Mouse (Mus musculus) liver, embryonic 14.5 days (tissue): ENCODE measurements around the gene Adm. TPM values are rescaled to one million over a fixed set of nuclear protein-coding genes. Genes with fewer than 3 reads are reported as not detected.

Experiments used
- ATAC-seq: fragments of 200-750 bp; cut with Nextera tagmentation; 2 replicates; pipeline ENCODE4 v1.8.0; 2017; ENCODE audit warnings: moderate number of reproducible peaks, mild to moderate bottlenecking, moderate library complexity; ENCODE audit not compliant: insufficient read depth
- DNase-seq, 3 experiments: peaks; one replicate each; pipeline ENCODE4 v3.0.0-alpha.2; 2012 to 2013; ENCODE audit warnings: low read depth in 3 of 3, low spot score in 3 of 3
- H3K27ac ChIP-seq: fragments of 300-500 bp; sonication (generic); 2 replicates; pipeline ENCODE4 v1.5.1; 2014; ENCODE audit warnings: moderate library complexity, mild to moderate bottlenecking, control low read depth, inconsistent platforms
- H3K27me3 ChIP-seq: fragments of 300-500 bp; sonication (generic); 2 replicates; pipeline ENCODE4 v1.6.1; 2014; ENCODE audit warnings: mild to moderate bottlenecking, low read length, moderate library complexity; ENCODE audit not compliant: control insufficient read depth, insufficient read depth
- H3K36me3 ChIP-seq: fragments of 300-500 bp; sonication (generic); replicated peaks from 2 replicates; pipeline ENCODE4 v1.6.1; 2014; ENCODE audit warnings: low read depth; ENCODE audit not compliant: control insufficient read depth, insufficient read depth
- H3K4me1 ChIP-seq, 2 experiments: fragments of 200-500 bp in 1 of 2; fragments of 300-500 bp in 1 of 2; sonication (generic) in 1 of 2; replicated peaks; 2 replicates each; pipeline ENCODE4 v1.6.1; 2012 to 2014; ENCODE audit warnings: antibody characterized with exemption in 1 of 2, inconsistent platforms in 1 of 2, low read length in 1 of 2; ENCODE audit not compliant: control insufficient read depth in 2 of 2, insufficient read depth in 2 of 2
- H3K4me2 ChIP-seq: fragments of 300-500 bp; sonication (generic); 2 replicates; pipeline ENCODE4 v1.6.1; 2014; ENCODE audit warnings: low read depth, mild to moderate bottlenecking, control low read depth, moderate library complexity
- H3K4me3 ChIP-seq, 2 experiments: fragments of 200-500 bp in 1 of 2; fragments of 300-500 bp in 1 of 2; sonication (generic) in 1 of 2; 2 replicates each; pipeline ENCODE4 v1.5.1; 2012 to 2014; ENCODE audit warnings: low read depth in 2 of 2, low read length in 2 of 2, mild to moderate bottlenecking in 2 of 2, control low read depth in 1 of 2, inconsistent platforms in 1 of 2, moderate library complexity in 1 of 2; ENCODE audit not compliant: insufficient read depth in 1 of 2
- H3K9ac ChIP-seq: fragments of 300-500 bp; sonication (generic); replicated peaks from 2 replicates; pipeline ENCODE4 v1.6.1; 2014; ENCODE audit warnings: mild to moderate bottlenecking, control low read depth, moderate library complexity
- H3K9me3 ChIP-seq: fragments of 300-500 bp; sonication (generic); 2 replicates; pipeline ENCODE4 v1.6.1; 2016; ENCODE audit warnings: low read length, mixed read lengths; ENCODE audit not compliant: control insufficient read depth
- CTCF ChIP-seq: IDR thresholded peaks from 2 replicates; pipeline ENCODE4 v1.5.1; 2016; ENCODE audit warnings: antibody characterized with exemption, low read depth, control low read depth
- EP300 ChIP-seq: IDR thresholded peaks from 2 replicates; pipeline ENCODE4 v1.6.1; 2016; ENCODE audit warnings: antibody characterized with exemption, low read depth
- WGBS: fragments of 180-500 bp; shearing (Covaris S2); extraction: QIAGEN DNeasy Blood & Tissue Kit; methylation state at CpG from one replicate; pipeline ENCODE4 v1.1.7; 2014; ENCODE audit not compliant: insufficient replicate concordance; 5-methylcytosine and 5-hydroxymethylcytosine counted together
- polyA plus RNA-seq, 2 experiments: library from polyadenylated mRNA; depleted of rRNA in 1 of 2; stranded (reverse) in 1 of 2; unstranded in 1 of 2; fragments of >200 nt; fragmentation: Nextera tagmentation in 1 of 2; extraction: Ambion mirVana in 1 of 2; gene quantifications; 2 replicates each; pipeline versions ENCODE4 v1.2.1 to v1.2.3; 2012 to 2014

Adm gene
- polyA plus RNA-seq, 2 experiments: 1.4 to 1.5 TPM

DNA sequence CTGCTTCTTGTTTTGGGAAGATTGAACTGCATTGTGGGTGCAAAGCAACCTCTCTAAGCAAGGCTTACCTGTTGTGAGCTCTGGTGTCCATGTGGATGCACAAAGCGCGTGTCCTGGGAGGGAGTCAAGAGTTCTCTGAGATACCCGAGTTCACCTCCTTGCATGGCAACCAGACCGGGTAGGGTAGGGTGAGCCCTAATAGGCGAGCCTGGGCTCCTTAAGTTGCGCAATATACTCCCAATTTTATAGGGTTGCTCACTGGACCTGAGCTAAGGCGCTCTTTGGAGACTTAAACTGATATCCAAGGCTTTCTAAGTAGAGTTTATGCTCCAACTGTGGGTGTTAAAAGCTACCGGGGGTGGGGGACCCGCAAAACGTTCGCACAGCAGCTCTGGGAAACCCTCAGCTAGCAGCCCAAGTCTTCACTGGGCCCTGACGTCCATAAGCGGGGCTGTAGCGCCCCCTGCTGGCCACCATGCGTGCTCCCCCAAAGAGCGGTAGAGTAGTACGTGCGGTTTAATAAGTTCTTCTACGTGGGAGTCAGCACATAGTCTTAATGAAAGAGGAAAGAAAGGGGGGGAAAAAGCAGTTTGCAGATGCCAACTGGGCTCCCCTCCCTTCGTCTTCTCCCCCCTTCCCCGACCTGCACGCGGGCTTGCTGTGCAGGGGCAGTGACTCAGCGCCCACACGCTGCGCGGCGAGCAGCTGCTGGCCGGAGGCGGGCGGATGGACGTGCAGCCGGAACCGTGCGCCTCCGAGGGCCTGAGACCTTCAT, 2.6 kb downstream of the Adm start:
- H3K4me2 ChIP-seq: peak overlapping the region; percentile 27
- ATAC-seq (peak; percentile 68), DNase-seq (peak; percentile 38 to 47 (median 46))
- H3K4me3 ChIP-seq: peak overlapping the region; percentile 17 to 35
- H3K9ac ChIP-seq: no peak overlapping the region
- no peaks in the 10 kb centered on the region for H3K4me1 ChIP-seq
- no peaks in the 10 kb centered on the region for H3K9me3 ChIP-seq
- H3K36me3 ChIP-seq: no peaks in the 10 kb centered on the region
- H3K27me3 ChIP-seq: peaks cover 63% of the 10 kb centered on the region
- TF ChIP-seq EP300: no peak
- TF ChIP-seq CTCF: peak; percentile 90
- 1% methylated on average over 36 of the region's 36 CpGs for WGBS
- no peak overlapping the region for H3K27ac ChIP-seq

DNA sequence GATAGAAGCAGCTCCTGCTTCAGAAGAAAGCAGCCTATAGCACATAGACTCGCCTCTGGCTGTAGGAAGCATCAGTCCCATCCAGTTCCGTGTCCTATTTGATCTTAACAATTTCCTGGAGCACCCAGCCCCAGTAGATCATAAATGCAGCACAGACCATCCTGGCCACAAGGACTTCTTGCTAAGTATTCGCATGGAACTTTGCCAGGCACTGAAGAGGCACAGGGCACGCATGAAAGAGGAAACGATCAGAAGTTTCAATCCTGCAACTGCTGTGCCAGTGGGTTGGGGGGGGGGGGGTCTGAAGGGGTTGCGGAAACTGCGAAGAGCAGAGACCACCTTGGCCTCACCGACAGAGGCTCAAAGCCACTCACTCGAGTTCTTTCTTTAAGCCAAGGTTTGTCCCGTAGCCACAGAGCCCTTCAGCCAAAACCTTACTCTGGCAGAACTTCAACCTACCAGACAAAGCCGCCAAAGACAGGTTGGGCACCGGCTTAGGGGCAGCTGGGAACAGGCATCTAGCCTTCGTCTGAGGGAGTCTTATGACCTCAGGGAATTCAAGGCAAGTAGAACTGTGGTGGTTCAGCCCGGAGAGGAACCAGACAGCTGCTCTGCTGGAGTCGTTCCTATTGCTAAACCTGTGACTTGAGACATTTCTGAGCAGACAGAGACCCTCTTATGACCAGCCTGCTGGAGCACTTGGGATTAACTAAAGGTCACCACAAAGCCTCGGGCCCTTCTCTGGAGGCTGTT, 3.9 kb downstream of the Adm start:
- no peak for DNase-seq
- Histone ChIP-seq H3K36me3 (no peaks in the 10 kb centered on the region), H3K27ac (no peak overlapping the region), H3K9me3 (no peaks in the 10 kb centered on the region), H3K4me2 (no peak overlapping the region), H3K4me3 (no peak overlapping the region), H3K4me1 (no peaks in the 10 kb centered on the region), H3K27me3 (peaks cover 52% of the 10 kb centered on the region), H3K9ac (no peak overlapping the region)
- no peak for ATAC-seq
- no peak for TF ChIP-seq CTCF
- no peak for TF ChIP-seq EP300
- 50% methylated on average over 16 of the region's 16 CpGs for WGBS

DNA sequence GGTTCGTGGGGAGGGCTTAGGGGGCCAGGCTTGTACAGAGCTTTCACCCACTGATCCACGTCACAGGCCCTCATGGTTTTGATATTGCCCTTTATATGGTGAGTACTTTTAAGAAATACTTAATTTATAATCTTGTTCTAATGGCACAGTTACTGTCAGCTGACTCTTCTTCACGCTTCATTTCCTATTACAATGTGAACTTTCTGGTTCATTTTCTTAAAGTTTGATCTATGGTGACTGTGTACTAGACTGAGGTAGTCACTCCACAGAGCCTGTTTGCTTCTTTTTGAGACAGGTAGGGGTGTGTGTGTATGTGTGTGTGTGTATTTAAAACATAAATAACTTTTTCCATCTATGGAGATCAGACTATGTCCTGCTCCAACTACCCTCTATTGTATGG, 8.5 kb downstream of the Adm start:
- no peak overlapping the region for H3K27ac ChIP-seq
- no peak overlapping the region for H3K4me3 ChIP-seq
- H3K9ac ChIP-seq: no peak overlapping the region
- no peak for TF ChIP-seq CTCF
- TF ChIP-seq EP300: no peak
- no peak for DNase-seq
- ATAC-seq: no peak
- no peak overlapping the region for H3K4me2 ChIP-seq
- H3K4me1 ChIP-seq: no peaks in the 10 kb centered on the region
- H3K9me3 ChIP-seq: no peaks in the 10 kb centered on the region
- H3K27me3 ChIP-seq: peaks cover 8% of the 10 kb centered on the region
- H3K36me3 ChIP-seq: no peaks in the 10 kb centered on the region
- whole genome bisulfite sequencing: 39% methylated on average over 3 of the region's 3 CpGs

DNA sequence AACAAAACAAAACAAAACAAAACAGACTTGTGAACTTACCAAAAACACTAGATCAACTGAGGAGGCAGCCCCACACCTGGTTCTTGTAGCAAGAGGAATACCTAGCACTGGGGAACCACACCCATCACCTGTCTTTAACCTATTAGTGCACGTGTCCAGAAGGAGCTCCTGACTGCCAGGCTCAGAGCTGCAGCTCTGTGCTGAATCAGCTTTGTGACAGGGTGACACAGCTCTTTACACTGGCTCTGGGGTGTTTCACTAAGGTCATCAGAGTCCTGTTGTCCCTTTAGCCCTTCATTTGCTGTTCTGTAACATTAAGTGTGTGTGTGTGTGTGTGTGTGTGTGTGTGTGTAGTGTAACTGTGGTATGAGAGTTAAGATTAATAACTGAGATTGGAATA, 9.1 kb downstream of the Adm start:
- no peak for ATAC-seq
- no peak for DNase-seq
- Histone ChIP-seq H3K4me1 (no peaks in the 10 kb centered on the region), H3K4me3 (no peak overlapping the region), H3K9ac (no peak overlapping the region), H3K9me3 (no peaks in the 10 kb centered on the region), H3K36me3 (no peaks in the 10 kb centered on the region), H3K27ac (no peak overlapping the region), H3K4me2 (no peak overlapping the region), H3K27me3 (peaks cover 5% of the 10 kb centered on the region)
- TF ChIP-seq EP300: no peak
- 13% methylated on average over 1 of the region's 1 CpGs for WGBS
